31 mouse cellular contexts compared by ENCODE assay signal in the genomic region with DNA sequence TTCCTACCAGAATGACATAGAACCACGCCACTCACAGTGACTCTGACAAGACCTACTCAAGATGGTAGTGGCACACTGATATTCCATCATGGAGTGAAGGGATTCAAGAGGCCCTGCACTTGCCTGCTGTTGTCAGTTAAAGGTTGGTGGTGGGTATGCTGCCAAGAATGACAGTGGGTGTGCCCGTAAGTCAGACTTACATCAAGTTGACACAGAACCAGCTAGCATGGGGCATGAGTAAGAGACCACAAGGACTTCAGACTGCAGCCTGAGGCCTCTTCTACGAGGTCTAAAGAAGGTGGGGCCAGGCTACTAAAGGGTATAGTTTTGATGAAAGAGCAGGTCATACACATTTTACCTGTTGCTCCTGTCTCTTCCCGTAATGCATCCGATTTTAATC. TPM values are rescaled to one million over a fixed set of nuclear protein-coding genes. Genes with fewer than 3 reads are reported as not detected.
"Had no signal": no experiment of that assay in that cellular context is flagged by ENCODE, and none has a peak within 500 bp of the region (broad histone marks: within the 10 kb centered on the region; RNA-seq: fewer than 3 reads in every experiment).

No protein-coding gene starts in this region.

- H3K4me3 ChIP-seq: kidney, embryonic 15.5 days; limb, embryonic 10.5 days; limb, embryonic 13.5 days; liver, embryonic 12.5 days; liver, embryonic 15.5 days; midbrain, embryonic 10.5 days; midbrain, embryonic 13.5 days; myocyte; neural tube, embryonic 13.5 days had no signal

- ATAC-seq: liver, embryonic 12.5 days; midbrain, embryonic 13.5 days; midbrain, embryonic 16.5 days had no signal

- H3K9me3 ChIP-seq: kidney, embryonic 15.5 days; limb, embryonic 10.5 days; limb, embryonic 13.5 days; liver, embryonic 12.5 days; liver, embryonic 15.5 days; midbrain, embryonic 10.5 days; midbrain, embryonic 13.5 days; neural tube, embryonic 13.5 days had no signal

- H3K27ac ChIP-seq: kidney, embryonic 15.5 days; limb, embryonic 10.5 days; limb, embryonic 13.5 days; liver, embryonic 12.5 days; liver, embryonic 15.5 days; midbrain, embryonic 10.5 days; midbrain, embryonic 13.5 days; neural tube, embryonic 13.5 days had no signal

- H3K4me1 ChIP-seq: kidney, embryonic 15.5 days; limb, embryonic 10.5 days; limb, embryonic 13.5 days; midbrain, embryonic 10.5 days; midbrain, embryonic 13.5 days; neural tube, embryonic 13.5 days had no signal

- H3K4me2 ChIP-seq: kidney, embryonic 15.5 days; limb, embryonic 13.5 days; liver, embryonic 12.5 days; liver, embryonic 15.5 days; midbrain, embryonic 13.5 days; neural tube, embryonic 13.5 days had no signal

- H3K36me3 ChIP-seq: kidney, embryonic 15.5 days; limb, embryonic 10.5 days; limb, embryonic 13.5 days; liver, embryonic 12.5 days; liver, embryonic 15.5 days; midbrain, embryonic 10.5 days; midbrain, embryonic 13.5 days; neural tube, embryonic 13.5 days had no signal

- H3K27me3 ChIP-seq: kidney, embryonic 15.5 days; limb, embryonic 13.5 days; liver, embryonic 15.5 days; midbrain, embryonic 13.5 days; neural tube, embryonic 13.5 days had no signal

- DNase-seq: kidney, adult 8-10 months; kidney, postnatal 10 days; kidney, postnatal 4 days; liver; lung, adult 2 months; lung, postnatal 14 days; lung, postnatal 4 days; thymus, adult 18-20 months; thymus, postnatal 36 days had no signal

- H3K9ac ChIP-seq: kidney, embryonic 15.5 days; limb, embryonic 13.5 days; liver, embryonic 12.5 days; liver, embryonic 15.5 days; midbrain, embryonic 13.5 days; neural tube, embryonic 13.5 days had no signal

RNA-seq across cellular contexts. Expression of gene Gm49496, which starts 4.5 kb away (rescaled TPM):
- total RNA-seq: layer of hippocampus, adult 18-20 months; layer of hippocampus, postnatal 14 days; left cerebral cortex, postnatal 25 days; megakaryocyte, adult 5-6 weeks; monocyte, adult 5-6 weeks; neutrophil, adult 5-6 weeks had no signal
- polyA plus RNA-seq: kidney, embryonic 15.5 days; limb, embryonic 10.5 days; limb, embryonic 13.5 days; liver, embryonic 12.5 days; liver, embryonic 15.5 days; lung, adult 2 months; lung, embryonic 16.5 days; midbrain, embryonic 10.5 days; midbrain, embryonic 13.5 days; midbrain, embryonic 16.5 days; myocyte; neural tube, embryonic 13.5 days; small intestine, adult 2 months; spleen, adult 2 months; stomach, embryonic 16.5 days; testis, adult 2 months; urinary bladder, adult 2 months had no signal

RNA-seq across cellular contexts. Expression of gene Gm10198, which starts 47.3 kb away (rescaled TPM):
- total RNA-seq: layer of hippocampus, adult 18-20 months; layer of hippocampus, postnatal 14 days; left cerebral cortex, postnatal 25 days; megakaryocyte, adult 5-6 weeks; monocyte, adult 5-6 weeks; neutrophil, adult 5-6 weeks had no signal
- polyA plus RNA-seq: kidney, embryonic 15.5 days; limb, embryonic 10.5 days; limb, embryonic 13.5 days; liver, embryonic 12.5 days; liver, embryonic 15.5 days; lung, adult 2 months; lung, embryonic 16.5 days; midbrain, embryonic 10.5 days; midbrain, embryonic 13.5 days; midbrain, embryonic 16.5 days; myocyte; neural tube, embryonic 13.5 days; small intestine, adult 2 months; spleen, adult 2 months; stomach, embryonic 16.5 days; testis, adult 2 months; urinary bladder, adult 2 months had no signal
